ENCODE assay signal across 24 mouse cellular contexts in genomic region chr13:67833137-67833536, GRCm38 (mm10). TPM values are rescaled to one million over a fixed set of nuclear protein-coding genes. Genes with fewer than 3 reads are reported as not detected.
"Had no signal": no experiment of that assay in that cellular context is flagged by ENCODE, and none has a peak within 500 bp of the region (broad histone marks: within the 10 kb centered on the region; RNA-seq: fewer than 3 reads in every experiment).

No protein-coding gene starts in this region.

RNA-seq across cellular contexts. Expression of gene Gm10037, which starts 2.2 kb away (rescaled TPM):
- total RNA-seq: megakaryocyte-erythroid progenitor cell, adult 5-6 weeks; monocyte, adult 5-6 weeks had no signal
- polyA plus RNA-seq: myocyte; small intestine, adult 2 months had no signal

RNA-seq across cellular contexts. Expression of gene BC048507, which starts 30.0 kb away (rescaled TPM):
- total RNA-seq: layer of hippocampus, adult 8-10 months; layer of hippocampus, postnatal 10 days; layer of hippocampus, postnatal 36 days; left cerebral cortex, adult 8-10 months; left cerebral cortex, postnatal 14 days; left cerebral cortex, postnatal 4 days; megakaryocyte-erythroid progenitor cell, adult 5-6 weeks; monocyte, adult 5-6 weeks had no signal
- polyA plus RNA-seq: intestine, embryonic 14.5 days; kidney, embryonic 16.5 days; large intestine, adult 2 months; limb, embryonic 12.5 days; limb, embryonic 15.5 days; liver, embryonic 11.5 days; liver, embryonic 15.5 days; lung, adult 2 months; midbrain, embryonic 11.5 days; midbrain, embryonic 14.5 days; myocyte; neural tube, embryonic 13.5 days; small intestine, adult 2 months; spleen, adult 2 months; stomach, embryonic 16.5 days; thymus, postnatal 0 days had no signal

RNA-seq across cellular contexts. Expression of gene Zfp493, which starts 53.6 kb away (rescaled TPM):
- total RNA-seq: monocyte, adult 5-6 weeks had no signal
